Mouse (Mus musculus): ENCODE data around the gene Elmod3. TPM values are rescaled to one million over a fixed set of nuclear protein-coding genes. Genes with fewer than 3 reads are reported as not detected.

The Elmod3 gene
- total and polyA plus RNA-seq, 2 experiments from 2014 or later, result 16.0 to 18.3 TPM

- 0 out of 2 replicates have a peak overlapping the region, but pooled peaks have one; percentile 43 for H3K27ac ChIP-seq (ENCODE audit: low read depth, low read length)
- WGBS, result 64% methylated on average over 4 of the region's 4 CpGs
These were observed 65.6 kb downstream of the Elmod3 start for GRCm38 (mm10) chr6:72532580-72532979.

GRCm38 (mm10) chr6:72528410-72529151 is 69.6 kb downstream of the Elmod3 start:
- ATAC-seq (ENCODE audit: low FRiP score), result no peak
- no peak overlapping the region for H3K4me3 ChIP-seq (ENCODE audit: low read depth, low read length)
- H3K4me1 ChIP-seq (ENCODE audit: insufficient read depth, low read length), result no peaks in the 10 kb centered on the region
- 73% methylated on average over 10 of the region's 10 CpGs for WGBS
- no peaks in the 10 kb centered on the region for H3K27me3 ChIP-seq (ENCODE audit: insufficient read depth, low read length)
- H3K9ac ChIP-seq (replicated peaks; ENCODE audit: low read length, poor library complexity, severe bottlenecking), result no peak overlapping the region
- H3K9me3 ChIP-seq (ENCODE audit: low read length), result no peaks in the 10 kb centered on the region
- no peak for DNase-seq (ENCODE audit: low spot score)
- H3K27ac ChIP-seq (ENCODE audit: low read depth, low read length), result no peak overlapping the region
- H3K36me3 ChIP-seq (ENCODE audit: insufficient read depth, low read length), result no peaks in the 10 kb centered on the region
- no peak for TF ChIP-seq CTCF (IDR thresholded peaks at IDR 0.05)
- H3K4me2 ChIP-seq (ENCODE audit: low read depth, low read length, poor library complexity, severe bottlenecking), result no peak overlapping the region

More at GRCm38 (mm10) chr6:72532580-72532979, 65.6 kb downstream of the Elmod3 start:
- no peak overlapping the region for H3K4me2 ChIP-seq (ENCODE audit: low read depth, low read length, poor library complexity, severe bottlenecking)
- no peak overlapping the region for H3K9ac ChIP-seq (replicated peaks; ENCODE audit: low read length, poor library complexity, severe bottlenecking)
- TF ChIP-seq CTCF (IDR thresholded peaks at IDR 0.05), result no peak
- ATAC-seq (ENCODE audit: low FRiP score), result no peak
- no peak for DNase-seq (ENCODE audit: low spot score)
- H3K9me3 ChIP-seq (ENCODE audit: low read length), result no peaks in the 10 kb centered on the region
- no peak overlapping the region for H3K4me3 ChIP-seq (ENCODE audit: low read depth, low read length)
- H3K36me3 ChIP-seq (ENCODE audit: insufficient read depth, low read length), result no peaks in the 10 kb centered on the region
- H3K27me3 ChIP-seq (ENCODE audit: insufficient read depth, low read length), result no peaks in the 10 kb centered on the region
- no peaks in the 10 kb centered on the region for H3K4me1 ChIP-seq (ENCODE audit: insufficient read depth, low read length)

DNA sequence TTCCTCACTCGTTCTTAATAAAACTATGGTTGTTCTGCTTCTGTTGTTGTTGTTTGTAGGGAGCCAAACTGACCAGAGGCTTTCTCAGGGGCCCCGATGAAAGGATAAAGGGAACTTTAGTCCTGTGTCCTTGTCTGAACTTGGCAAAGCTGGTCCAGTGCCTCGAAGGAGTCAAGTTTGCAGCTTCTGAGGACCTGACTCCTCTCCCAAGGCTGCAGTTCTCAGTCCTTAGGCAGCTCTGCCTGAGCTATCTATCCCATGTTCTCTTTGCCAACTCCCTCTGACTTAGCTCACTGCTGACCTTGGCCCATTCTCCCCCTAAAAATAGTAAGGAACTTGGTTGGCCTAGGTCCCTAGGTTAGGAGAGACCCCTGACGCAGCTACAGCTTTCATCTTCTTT is 71.1 kb downstream of the Elmod3 start:
- H3K27ac ChIP-seq (ENCODE audit: low read depth, low read length), result no peak overlapping the region
- WGBS, result 90% methylated on average over 4 of the region's 4 CpGs
- ATAC-seq (ENCODE audit: low FRiP score) (no peak), DNase-seq (ENCODE audit: low spot score) (no peak)
- TF ChIP-seq CTCF (IDR thresholded peaks at IDR 0.05), result no peak
- no peak overlapping the region for H3K4me3 ChIP-seq (ENCODE audit: low read depth, low read length)
- H3K27me3 ChIP-seq (ENCODE audit: insufficient read depth, low read length), result no peaks in the 10 kb centered on the region
- no peaks in the 10 kb centered on the region for H3K9me3 ChIP-seq (ENCODE audit: low read length)
- H3K4me1 ChIP-seq (ENCODE audit: insufficient read depth, low read length), result no peaks in the 10 kb centered on the region
- no peak overlapping the region for H3K9ac ChIP-seq (replicated peaks; ENCODE audit: low read length, poor library complexity, severe bottlenecking)
- no peaks in the 10 kb centered on the region for H3K36me3 ChIP-seq (ENCODE audit: insufficient read depth, low read length)
- H3K4me2 ChIP-seq (ENCODE audit: low read depth, low read length, poor library complexity, severe bottlenecking), result no peak overlapping the region

- H3K36me3 ChIP-seq (ENCODE audit: insufficient read depth, low read length), result no peaks in the 10 kb centered on the region
These were observed 74.1 kb downstream of the Elmod3 start for GRCm38 (mm10) chr6:72524160-72524559.

GRCm38 (mm10) chr6:72523222-72523621 is 75.0 kb downstream of the Elmod3 start:
- Histone ChIP-seq H3K36me3 (ENCODE audit: insufficient read depth, low read length) (no peaks in the 10 kb centered on the region), H3K9ac (replicated peaks; ENCODE audit: low read length, poor library complexity, severe bottlenecking) (no peak overlapping the region), H3K4me2 (ENCODE audit: low read depth, low read length, poor library complexity, severe bottlenecking) (no peak overlapping the region), H3K4me1 (ENCODE audit: insufficient read depth, low read length) (peaks cover 20% of the 10 kb centered on the region), H3K27ac (ENCODE audit: low read depth, low read length) (no peak overlapping the region), H3K9me3 (ENCODE audit: low read length) (no peaks in the 10 kb centered on the region), H3K27me3 (ENCODE audit: insufficient read depth, low read length) (no peaks in the 10 kb centered on the region), H3K4me3 (ENCODE audit: low read depth, low read length) (no peak overlapping the region)
- DNase-seq (ENCODE audit: low spot score), result no peak
- no peak for TF ChIP-seq CTCF (IDR thresholded peaks at IDR 0.05)
- WGBS, result 81% methylated on average over 4 of the region's 4 CpGs
- ATAC-seq (ENCODE audit: low FRiP score), result no peak

More at GRCm38 (mm10) chr6:72524160-72524559, 74.1 kb downstream of the Elmod3 start:
- Histone ChIP-seq H3K4me3 (ENCODE audit: low read depth, low read length) (no peak overlapping the region), H3K9ac (replicated peaks; ENCODE audit: low read length, poor library complexity, severe bottlenecking) (no peak overlapping the region), H3K4me1 (ENCODE audit: insufficient read depth, low read length) (peaks cover 14% of the 10 kb centered on the region), H3K4me2 (ENCODE audit: low read depth, low read length, poor library complexity, severe bottlenecking) (no peak overlapping the region), H3K9me3 (ENCODE audit: low read length) (no peaks in the 10 kb centered on the region), H3K27ac (ENCODE audit: low read depth, low read length) (no peak overlapping the region), H3K27me3 (ENCODE audit: insufficient read depth, low read length) (no peaks in the 10 kb centered on the region)
- ATAC-seq (ENCODE audit: low FRiP score) (no peak), DNase-seq (ENCODE audit: low spot score) (no peak)
- TF ChIP-seq CTCF (IDR thresholded peaks at IDR 0.05), result no peak
- 91% methylated on average over 2 of the region's 2 CpGs for WGBS

DNA sequence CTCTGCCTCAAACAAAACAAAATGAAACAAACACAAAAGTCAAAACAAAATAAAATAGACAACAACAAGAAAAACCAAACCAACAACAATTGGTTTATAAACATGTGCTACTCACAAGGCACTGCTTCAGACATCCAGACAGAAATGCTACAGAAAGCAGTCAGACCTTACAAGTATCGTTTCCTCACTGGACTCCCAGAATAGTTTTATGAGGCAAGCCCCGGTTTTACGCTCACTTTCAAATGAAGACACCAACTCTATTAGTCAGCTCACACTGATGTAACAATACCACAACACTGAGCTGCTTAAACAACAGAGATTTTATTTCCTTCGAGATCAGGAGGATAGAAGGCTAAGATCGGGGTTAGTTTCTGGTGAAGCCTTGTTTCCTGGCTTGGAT is 75.9 kb downstream of the Elmod3 start:
- no peaks in the 10 kb centered on the region for H3K36me3 ChIP-seq (ENCODE audit: insufficient read depth, low read length)
- H3K9ac ChIP-seq (replicated peaks; ENCODE audit: low read length, poor library complexity, severe bottlenecking), result no peak overlapping the region
- H3K4me1 ChIP-seq (ENCODE audit: insufficient read depth, low read length), result peaks cover 20% of the 10 kb centered on the region
- TF ChIP-seq CTCF (IDR thresholded peaks at IDR 0.05), result no peak
- DNase-seq (ENCODE audit: low spot score), result no peak
- 81% methylated on average over 5 of the region's 5 CpGs for WGBS
- H3K27ac ChIP-seq (ENCODE audit: low read depth, low read length), result no peak overlapping the region
- no peaks in the 10 kb centered on the region for H3K27me3 ChIP-seq (ENCODE audit: insufficient read depth, low read length)
- H3K4me2 ChIP-seq (ENCODE audit: low read depth, low read length, poor library complexity, severe bottlenecking), result no peak overlapping the region
- H3K4me3 ChIP-seq (ENCODE audit: low read depth, low read length), result no peak overlapping the region
- no peaks in the 10 kb centered on the region for H3K9me3 ChIP-seq (ENCODE audit: low read length)
- no peak for ATAC-seq (ENCODE audit: low FRiP score)

Data from midbrain, postnatal 0 days (tissue).